Comparison of ENCODE assay signal across 13 mouse cellular contexts in the genomic region with DNA sequence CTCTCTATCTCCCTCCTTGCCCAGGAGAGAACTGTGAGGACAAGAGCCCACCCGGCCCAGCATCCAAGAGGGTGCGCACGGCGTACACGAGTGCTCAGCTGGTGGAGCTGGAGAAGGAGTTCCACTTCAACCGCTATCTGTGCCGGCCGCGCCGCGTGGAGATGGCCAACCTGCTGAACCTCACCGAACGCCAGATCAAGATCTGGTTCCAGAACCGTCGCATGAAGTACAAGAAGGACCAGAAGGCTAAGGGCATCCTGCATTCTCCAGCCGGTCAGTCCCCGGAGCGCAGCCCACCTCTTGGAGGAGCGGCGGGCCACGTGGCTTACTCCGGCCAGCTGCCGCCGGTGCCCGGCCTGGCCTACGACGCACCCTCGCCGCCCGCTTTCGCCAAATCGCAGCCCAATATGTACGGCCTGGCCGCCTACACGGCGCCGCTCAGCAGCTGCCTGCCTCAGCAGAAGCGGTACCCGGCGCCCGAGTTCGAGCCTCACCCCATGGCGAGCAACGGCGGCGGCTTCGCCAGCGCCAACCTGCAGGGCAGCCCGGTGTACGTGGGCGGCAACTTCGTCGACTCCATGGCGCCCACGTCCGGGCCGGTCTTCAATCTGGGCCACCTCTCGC. TPM values are rescaled to one million over a fixed set of nuclear protein-coding genes. Genes with fewer than 3 reads are reported as not detected.
DNase-seq lines count a peak whose midpoint lies in the region; ATAC-seq lines count a peak whose summit lies in the region.
"Had no signal": no experiment of that assay in that cellular context is flagged by ENCODE, and none has a peak within 500 bp of the region (broad histone marks: within the 10 kb centered on the region; RNA-seq: fewer than 3 reads in every experiment).

No protein-coding gene starts in this region.

- no peak overlapping the region for H3K9ac ChIP-seq in midbrain, embryonic 12.5 days (replicated peaks)
- H3K9ac ChIP-seq in midbrain, embryonic 13.5 days (replicated peaks) = no peak overlapping the region
- H3K9ac ChIP-seq: liver, embryonic 15.5 days had no signal

- H3K36me3 ChIP-seq in heart, embryonic 10.5 days = no peaks in the 10 kb centered on the region
- H3K36me3 ChIP-seq in midbrain, embryonic 12.5 days = no peaks in the 10 kb centered on the region
- H3K36me3 ChIP-seq in midbrain, embryonic 13.5 days = no peaks in the 10 kb centered on the region
- H3K36me3 ChIP-seq in limb, embryonic 10.5 days = 0 out of 2 replicates have a peak, but pooled peaks cover 3% of the 10 kb centered on the region
- H3K36me3 ChIP-seq: liver, embryonic 15.5 days had no signal

- H3K4me1 ChIP-seq in heart, embryonic 10.5 days = peaks cover 25% of the 10 kb centered on the region
- peaks cover 11% of the 10 kb centered on the region for H3K4me1 ChIP-seq in midbrain, embryonic 12.5 days
- H3K4me1 ChIP-seq in midbrain, embryonic 13.5 days (replicated peaks) = peaks cover 17% of the 10 kb centered on the region
- peaks cover 66% of the 10 kb centered on the region for H3K4me1 ChIP-seq in limb, embryonic 10.5 days
- H3K4me1 ChIP-seq: liver, embryonic 15.5 days had no signal

- H3K27me3 ChIP-seq in heart, embryonic 10.5 days (ENCODE audit: insufficient read depth, poor library complexity, severe bottlenecking) = peaks cover 100% of the 10 kb centered on the region
- H3K27me3 ChIP-seq in midbrain, embryonic 12.5 days = peaks cover 95% of the 10 kb centered on the region
- peaks cover 98% of the 10 kb centered on the region for H3K27me3 ChIP-seq in midbrain, embryonic 13.5 days
- H3K27me3 ChIP-seq in limb, embryonic 10.5 days (ENCODE audit: low read depth, poor library complexity, severe bottlenecking) = peaks cover 94% of the 10 kb centered on the region

- H3K9me3 ChIP-seq in heart, embryonic 10.5 days = no peaks in the 10 kb centered on the region
- no peaks in the 10 kb centered on the region for H3K9me3 ChIP-seq in midbrain, embryonic 12.5 days
- no peaks in the 10 kb centered on the region for H3K9me3 ChIP-seq in midbrain, embryonic 13.5 days
- no peaks in the 10 kb centered on the region for H3K9me3 ChIP-seq in limb, embryonic 10.5 days (replicated peaks)
- H3K9me3 ChIP-seq: liver, embryonic 15.5 days had no signal

- under 1% methylated on average over 58 of the region's 58 CpGs for WGBS in heart, embryonic 10.5 days
- under 1% methylated on average over 58 of the region's 58 CpGs for WGBS in midbrain, embryonic 12.5 days
- WGBS in midbrain, embryonic 13.5 days = 0% methylated on average over 58 of the region's 58 CpGs
- WGBS in limb, embryonic 10.5 days = 2% methylated on average over 58 of the region's 58 CpGs

- no peak for ATAC-seq in midbrain, embryonic 12.5 days (ENCODE audit: low FRiP score, low read depth)
- ATAC-seq in midbrain, embryonic 13.5 days = no peak

- H3K4me2 ChIP-seq in midbrain, embryonic 12.5 days (replicated peaks) = no peak overlapping the region
- H3K4me2 ChIP-seq in midbrain, embryonic 13.5 days (replicated peaks) = no peak overlapping the region
- H3K4me2 ChIP-seq: liver, embryonic 15.5 days had no signal

- H3K4me3 ChIP-seq in heart, embryonic 10.5 days = peak overlapping the region; percentile 46
- H3K4me3 ChIP-seq in midbrain, embryonic 12.5 days = 0 out of 2 replicates have a peak overlapping the region, but pooled peaks have one; percentile 5
- no peak overlapping the region for H3K4me3 ChIP-seq in midbrain, embryonic 13.5 days (replicated peaks)
- peak overlapping the region; percentile 48 for H3K4me3 ChIP-seq in limb, embryonic 10.5 days
- H3K4me3 ChIP-seq: liver, embryonic 15.5 days had no signal

- DNase-seq in heart, embryonic 10.5 days (ENCODE audit: low spot score) = peak; percentile 74
- no peak for DNase-seq in heart, adult 8-10 months (ENCODE audit: low spot score)
- peak; percentile 70 for DNase-seq in limb, embryonic 10.5 days (ENCODE audit: low spot score)
- DNase-seq in right cerebral cortex, postnatal 25 days = no peak
- DNase-seq in spleen, postnatal 4 days (ENCODE audit: low spot score in 2 of 2) = no peak
- DNase-seq in urinary bladder, adult 18-20 months (ENCODE audit: low spot score in 2 of 2) = no peak
- DNase-seq: adrenal gland, postnatal 10 days; kidney, adult 11 months; thymus, adult 2 months had no signal

- peak overlapping the region; percentile 62 for H3K27ac ChIP-seq in heart, embryonic 10.5 days
- H3K27ac ChIP-seq in midbrain, embryonic 12.5 days (replicated peaks) = no peak overlapping the region
- no peak overlapping the region for H3K27ac ChIP-seq in midbrain, embryonic 13.5 days
- H3K27ac ChIP-seq in limb, embryonic 10.5 days = peak overlapping the region; percentile 81
- H3K27ac ChIP-seq: liver, embryonic 15.5 days had no signal

RNA-seq across cellular contexts. Expression of a gene that starts 16.4 kb away (rescaled TPM):
- polyA plus RNA-seq in heart, embryonic 10.5 days (2016; fragmentation: Nextera tagmentation; extraction: Ambion mirVana) = 0.22 and 0.49 TPM in 2 replicates
- total RNA-seq in heart, adult 8-10 months (2022) = not detected
- polyA plus RNA-seq in midbrain, embryonic 12.5 days (2016; fragmentation: Nextera tagmentation; extraction: Ambion mirVana) = 0.31 and 0.40 TPM in 2 replicates
- 0.08 TPM in 1 of 2 replicates, not detected in the other for polyA plus RNA-seq in midbrain, embryonic 13.5 days (2015; fragmentation: Nextera tagmentation; extraction: Ambion mirVana)
- 0.68 and 1.2 TPM in 2 replicates for polyA plus RNA-seq in limb, embryonic 10.5 days (2016; fragmentation: Nextera tagmentation; extraction: Ambion mirVana)
- total RNA-seq: adrenal gland, postnatal 10 days had no signal

RNA-seq across cellular contexts. Expression of a gene that starts 19.9 kb away (rescaled TPM):
- 0.07 and 0.35 TPM in 2 replicates for polyA plus RNA-seq in heart, embryonic 10.5 days (2016; fragmentation: Nextera tagmentation; extraction: Ambion mirVana)
- total RNA-seq in heart, adult 8-10 months (2022) = not detected
- not detected in 2 replicates for polyA plus RNA-seq in midbrain, embryonic 12.5 days (2016; fragmentation: Nextera tagmentation; extraction: Ambion mirVana)
- polyA plus RNA-seq in midbrain, embryonic 13.5 days (2015; fragmentation: Nextera tagmentation; extraction: Ambion mirVana) = not detected in 2 replicates
- polyA plus RNA-seq in limb, embryonic 10.5 days (2016; fragmentation: Nextera tagmentation; extraction: Ambion mirVana) = 0.70 and 0.79 TPM in 2 replicates
- polyA plus RNA-seq: embryonic facial prominence, embryonic 11.5 days; liver, embryonic 15.5 days had no signal

RNA-seq across cellular contexts. Expression of a gene that starts 34.7 kb away (rescaled TPM):
- 0.29 TPM in 1 of 2 replicates, not detected in the other for polyA plus RNA-seq in heart, embryonic 10.5 days (2016; fragmentation: Nextera tagmentation; extraction: Ambion mirVana)
- under 1 TPM; 0.32 to 0.79 (median 0.38) TPM for total RNA-seq in heart, adult 8-10 months (2022)
- polyA plus RNA-seq in midbrain, embryonic 12.5 days (2016; fragmentation: Nextera tagmentation; extraction: Ambion mirVana) = not detected in 2 replicates
- polyA plus RNA-seq in midbrain, embryonic 13.5 days (2015; fragmentation: Nextera tagmentation; extraction: Ambion mirVana) = not detected in 2 replicates
- polyA plus RNA-seq in limb, embryonic 10.5 days (2016; fragmentation: Nextera tagmentation; extraction: Ambion mirVana) = 1.2 and 2.3 TPM in 2 replicates
- polyA plus RNA-seq: liver, embryonic 15.5 days had no signal

RNA-seq across cellular contexts. Expression of a gene that starts 34.7 kb away (rescaled TPM):
- 0.73 and 2.9 TPM in 2 replicates for polyA plus RNA-seq in heart, embryonic 10.5 days (2016; fragmentation: Nextera tagmentation; extraction: Ambion mirVana)
- under 1 TPM in 1 of 4 experiments, not detected in 3; 0.16 TPM for total RNA-seq in heart, adult 8-10 months (2022)
- polyA plus RNA-seq in midbrain, embryonic 12.5 days (2016; fragmentation: Nextera tagmentation; extraction: Ambion mirVana) = not detected in 2 replicates
- 0.17 TPM in 2 replicates for polyA plus RNA-seq in midbrain, embryonic 13.5 days (2015; fragmentation: Nextera tagmentation; extraction: Ambion mirVana)
- 1.4 and 3.0 TPM in 2 replicates for polyA plus RNA-seq in limb, embryonic 10.5 days (2016; fragmentation: Nextera tagmentation; extraction: Ambion mirVana)
- polyA plus RNA-seq: liver, embryonic 15.5 days had no signal

RNA-seq across cellular contexts. Expression of a gene that starts 42.0 kb away (rescaled TPM):
- 0.09 and 1.3 TPM in 2 replicates for polyA plus RNA-seq in heart, embryonic 10.5 days (2016; fragmentation: Nextera tagmentation; extraction: Ambion mirVana)
- 1 to 10 TPM in 1 of 4 experiments, under 1 TPM in 3; 0.53 to 1.5 (median 0.76) TPM for total RNA-seq in heart, adult 8-10 months (2022)
- polyA plus RNA-seq in midbrain, embryonic 12.5 days (2016; fragmentation: Nextera tagmentation; extraction: Ambion mirVana) = 0.08 and 0.15 TPM in 2 replicates
- polyA plus RNA-seq in midbrain, embryonic 13.5 days (2015; fragmentation: Nextera tagmentation; extraction: Ambion mirVana) = 0.08 TPM in 1 of 2 replicates, not detected in the other
- 11.6 and 17.4 TPM in 2 replicates for polyA plus RNA-seq in limb, embryonic 10.5 days (2016; fragmentation: Nextera tagmentation; extraction: Ambion mirVana)

Comparison
In these comparisons a context has a peak if more than half of its experiments do, and no peak if none do; other contexts are left out.
1. DNase-seq: peak in heart, embryonic 10.5 days (single experiment) and limb, embryonic 10.5 days (single experiment); none in heart, adult 8-10 months (single experiment), right cerebral cortex, postnatal 25 days (single experiment), spleen, postnatal 4 days (0 of 2) and urinary bladder, adult 18-20 months (0 of 2).
2. H3K27ac ChIP-seq: peak in heart, embryonic 10.5 days (single experiment) and limb, embryonic 10.5 days (single experiment); none in midbrain, embryonic 12.5 days (single experiment) and midbrain, embryonic 13.5 days (single experiment).